Mouse (Mus musculus) MEL (cell line): Measurements from ENCODE around the gene Ginm1.

Experiments used
- CHD2 ChIP-seq: IDR thresholded peaks from 2 replicates; pipeline ENCODE4 v1.6.1; 2011; ENCODE audit warnings: low read length, improper control_type of control experiment
- CTCF ChIP-seq, 3 experiments: IDR thresholded peaks in 2 of 3; conservative IDR thresholded peaks in 1 of 3; 2 replicates each; pipeline ENCODE4 v1.5.1; 2011 to 2012; ENCODE audit warnings: low read length in 3 of 3, low read depth in 2 of 3, mild to moderate bottlenecking in 2 of 3, improper control_type of control experiment in 1 of 3, inconsistent platforms in 1 of 3, mixed read lengths in 1 of 3, moderate library complexity in 1 of 3; ENCODE audit not compliant: control insufficient read depth in 1 of 3, insufficient read depth in 1 of 3, poor library complexity in 1 of 3, severe bottlenecking in 1 of 3
- EP300 ChIP-seq, 2 experiments: IDR thresholded peaks; 2 replicates each; pipeline ENCODE4 v1.6.1; 2011; ENCODE audit warnings: improper control_type of control experiment in 2 of 2, low read length in 2 of 2, low read depth in 1 of 2, mild to moderate bottlenecking in 1 of 2
- GABPA ChIP-seq: IDR thresholded peaks from 2 replicates; pipeline ENCODE4 v1.6.1; 2012; ENCODE audit warnings: low read depth, mild to moderate bottlenecking, inconsistent platforms, low read length, improper control_type of control experiment, moderate library complexity
- GATA1 ChIP-seq: IDR thresholded peaks from 2 replicates; pipeline ENCODE4 v1.6.1; 2011; ENCODE audit warnings: low read depth, low read length, improper control_type of control experiment
- KAT2A ChIP-seq: conservative IDR thresholded peaks from 2 replicates; pipeline ENCODE4 v1.6.1; 2012; ENCODE audit warnings: low read depth, low read length, improper control_type of control experiment, inconsistent platforms
- MAFK ChIP-seq: IDR thresholded peaks from 2 replicates; pipeline ENCODE4 v1.6.1; 2011; ENCODE audit warnings: low read depth, mild to moderate bottlenecking, low read length, improper control_type of control experiment, borderline replicate concordance
- MEF2A ChIP-seq: IDR thresholded peaks from 2 replicates; pipeline ENCODE4 v1.6.1; 2014; ENCODE audit warnings: low read depth, mild to moderate bottlenecking, inconsistent platforms, low read length, improper control_type of control experiment; ENCODE audit not compliant: poor library complexity, insufficient replicate concordance, severe bottlenecking; ENCODE audit errors: extremely low read depth
- MYC ChIP-seq: IDR thresholded peaks from 2 replicates; pipeline ENCODE4 v1.6.1; 2011; ENCODE audit warnings: low read depth, mild to moderate bottlenecking, low read length, improper control_type of control experiment, moderate library complexity
- RCOR1 ChIP-seq: IDR thresholded peaks from 2 replicates; pipeline ENCODE4 v1.6.1; 2012; ENCODE audit warnings: low read depth, mild to moderate bottlenecking, inconsistent platforms, low read length, improper control_type of control experiment
- SIN3A ChIP-seq: IDR thresholded peaks from 2 replicates; pipeline ENCODE4 v1.6.1; 2012; ENCODE audit warnings: low read length, improper control_type of control experiment, inconsistent platforms
- SMC3 ChIP-seq: IDR thresholded peaks from 2 replicates; pipeline ENCODE4 v1.6.1; 2011; ENCODE audit warnings: low read depth, low read length, improper control_type of control experiment
- UBTF ChIP-seq: IDR thresholded peaks from 2 replicates; pipeline ENCODE4 v1.6.1; 2012; ENCODE audit warnings: low read depth, mild to moderate bottlenecking, inconsistent platforms, low read length, improper control_type of control experiment, moderate library complexity, borderline replicate concordance; ENCODE audit not compliant: insufficient read depth
- ZMIZ1 ChIP-seq: IDR thresholded peaks from 2 replicates; pipeline ENCODE4 v1.6.1; 2012; ENCODE audit warnings: low read depth, mild to moderate bottlenecking, inconsistent platforms, low read length, improper control_type of control experiment, moderate library complexity

- TF ChIP-seq GABPA, result no peak
- no peak for TF ChIP-seq CTCF (IDR thresholded peaks at IDR 0.05 in 2 of 3, conservative IDR thresholded peaks at IDR 0.05 in 1 of 3; ENCODE audit: control insufficient read depth in 1 of 3, insufficient read depth in 1 of 3, low read depth in 2 of 3, low read length in 3 of 3, poor library complexity in 1 of 3, severe bottlenecking in 1 of 3)
- 0 out of 2 replicates have a peak, but pooled peaks have one; percentile 46 for TF ChIP-seq UBTF
- no peak for TF ChIP-seq CHD2
- TF ChIP-seq ZMIZ1, result peak; percentile 85
- peak; percentile 74 for TF ChIP-seq SIN3A
- no peak for TF ChIP-seq MAFK
- no peak; the same call in 1 of the 2 replicates for TF ChIP-seq KAT2A
- TF ChIP-seq GATA1, result peak; percentile 13; the same call in 1 of the 2 replicates
- TF ChIP-seq MEF2A, result no peak
- TF ChIP-seq EP300 (IDR thresholded peaks at IDR 0.05; ENCODE audit: low read depth in 1 of 2, low read length in 2 of 2), result no peak
- TF ChIP-seq SMC3, result no peak
- no peak for TF ChIP-seq MYC
- TF ChIP-seq RCOR1, result no peak
Observed at GRCm38 (mm10) chr10:7725751-7726500, 66.7 kb downstream of the Ginm1 start, which contains the start of gene Katna1.
